Mouse (Mus musculus): ENCODE measurements around the gene Lmna.

The Lmna gene

GRCm38 (mm10) chr3:88521156-88521555 lies 11.4 kb upstream of the Lmna start:
- DNase-seq (ENCODE audit: low read depth, low spot score): no peak

GRCm38 (mm10) chr3:88520078-88520477 lies 10.3 kb upstream of the Lmna start:
- no peak for DNase-seq (ENCODE audit: low read depth, low spot score)

GRCm38 (mm10) chr3:88518411-88518810 lies 8.7 kb upstream of the Lmna start:
- DNase-seq (ENCODE audit: low read depth, low spot score): no peak

GRCm38 (mm10) chr3:88516407-88516806 lies 6.7 kb upstream of the Lmna start:
- no peak for DNase-seq (ENCODE audit: low read depth, low spot score)

GRCm38 (mm10) chr3:88515095-88515386 lies 5.3 kb upstream of the Lmna start:
- DNase-seq (ENCODE audit: low read depth, low spot score): no peak

- DNase-seq (ENCODE audit: low read depth, low spot score): no peak
These were observed 4.7 kb upstream of the Lmna start for GRCm38 (mm10) chr3:88514231-88515094.

GRCm38 (mm10) chr3:88513546-88514115 lies 3.9 kb upstream of the Lmna start:
- no peak for DNase-seq (ENCODE audit: low read depth, low spot score)

- no peak for DNase-seq (ENCODE audit: low read depth, low spot score)
These were observed 3.3 kb upstream of the Lmna start for GRCm38 (mm10) chr3:88512896-88513545.

- DNase-seq (ENCODE audit: low read depth, low spot score): no peak
These were observed 2.6 kb upstream of the Lmna start for GRCm38 (mm10) chr3:88512141-88512895.

GRCm38 (mm10) chr3:88511559-88511958 lies 1.8 kb upstream of the Lmna start:
- no peak for DNase-seq (ENCODE audit: low read depth, low spot score)

GRCm38 (mm10) chr3:88510421-88511289 lies 899 bp upstream of the Lmna start:
- DNase-seq (ENCODE audit: low read depth, low spot score): no peak

GRCm38 (mm10) chr3:88509250-88509649 lies 506 bp downstream of the Lmna start:
- no peak for DNase-seq (ENCODE audit: low read depth, low spot score)

- no peak for DNase-seq (ENCODE audit: low read depth, low spot score)
These were observed 4.0 kb downstream of the Lmna start for GRCm38 (mm10) chr3:88505765-88506164.

- no peak for DNase-seq (ENCODE audit: low read depth, low spot score)
These were observed 4.7 kb downstream of the Lmna start for GRCm38 (mm10) chr3:88505081-88505480.

- no peak for DNase-seq (ENCODE audit: low read depth, low spot score)
These were observed 5.6 kb downstream of the Lmna start for GRCm38 (mm10) chr3:88503881-88504746.

GRCm38 (mm10) chr3:88503505-88503863 lies 6.3 kb downstream of the Lmna start:
- no peak for DNase-seq (ENCODE audit: low read depth, low spot score)

GRCm38 (mm10) chr3:88502641-88503504 lies 6.9 kb downstream of the Lmna start:
- DNase-seq (ENCODE audit: low read depth, low spot score): no peak

GRCm38 (mm10) chr3:88502031-88502571 lies 7.7 kb downstream of the Lmna start:
- no peak for DNase-seq (ENCODE audit: low read depth, low spot score)

All from retina, postnatal 7 days (tissue).